30 mouse cellular contexts compared by ENCODE assay signal in the genomic region with DNA sequence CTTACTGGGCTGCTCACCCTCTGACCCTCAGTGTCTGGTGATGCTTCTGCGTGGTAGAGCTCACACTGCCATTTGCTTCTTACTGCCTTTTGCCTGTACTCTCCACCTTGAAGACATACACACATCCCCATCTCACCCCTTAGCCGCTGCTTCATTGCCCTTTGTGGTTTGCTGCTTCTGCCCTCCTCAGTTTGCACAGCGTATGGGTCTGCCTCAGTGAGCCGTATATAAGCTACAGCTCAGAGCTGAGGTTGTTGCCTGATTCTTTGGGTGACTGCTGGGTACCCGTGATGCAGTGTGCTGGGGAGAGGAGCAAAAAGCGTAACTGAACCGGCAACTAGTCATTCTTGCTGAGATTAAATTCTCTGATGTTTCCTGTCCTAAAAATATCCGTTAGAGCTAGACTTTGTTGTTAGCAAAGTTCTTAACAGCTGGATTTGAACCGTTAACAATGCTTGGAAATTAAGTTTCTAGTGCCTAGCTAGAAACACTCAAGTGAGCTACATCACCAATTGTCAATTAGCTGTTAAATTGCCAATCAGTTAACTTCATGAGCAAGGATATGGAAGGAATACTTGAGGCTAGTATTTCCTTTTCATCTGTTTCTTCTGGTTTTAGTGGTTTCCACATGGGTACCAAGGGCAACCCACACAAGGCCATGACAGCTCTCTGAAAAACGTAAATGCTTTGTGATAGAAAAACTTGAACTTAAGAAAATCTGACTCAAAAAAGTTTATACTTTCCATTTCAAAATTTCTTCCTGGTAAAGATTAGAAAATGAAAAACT. TPM values are rescaled to one million over a fixed set of nuclear protein-coding genes. Genes with fewer than 3 reads are reported as not detected.
DNase-seq lines count a peak whose midpoint lies in the region; ATAC-seq and TF ChIP-seq lines count a peak whose summit lies in the region.
"Had no signal": no experiment of that assay in that cellular context is flagged by ENCODE, and none has a peak within 500 bp of the region (broad histone marks: within the 10 kb centered on the region; RNA-seq: fewer than 3 reads in every experiment).

No protein-coding gene starts in this region.

- no peak overlapping the region for H3K27ac ChIP-seq in heart, embryonic 12.5 days (ENCODE audit: poor library complexity, severe bottlenecking)
- no peak overlapping the region for H3K27ac ChIP-seq in hindbrain, embryonic 12.5 days
- no peak overlapping the region for H3K27ac ChIP-seq in layer of hippocampus, adult 2 months
- H3K27ac ChIP-seq: embryonic facial prominence, embryonic 12.5 days; forebrain, embryonic 10.5 days; gastrocnemius, adult 2 months; heart, adult 2 months; kidney, embryonic 15.5 days; liver, embryonic 14.5 days; macrophage had no signal

- no peak for TF ChIP-seq CTCF in layer of hippocampus, adult 2 months (conservative IDR thresholded peaks at IDR 0.05)

- 91% methylated on average over 10 of the region's 10 CpGs for WGBS in heart, embryonic 12.5 days
- WGBS in hindbrain, embryonic 12.5 days = 95% methylated on average over 10 of the region's 10 CpGs

- H3K4me3 ChIP-seq in heart, embryonic 12.5 days = no peak overlapping the region
- no peak overlapping the region for H3K4me3 ChIP-seq in hindbrain, embryonic 12.5 days
- H3K4me3 ChIP-seq in layer of hippocampus, adult 2 months = no peak overlapping the region
- H3K4me3 ChIP-seq: embryonic facial prominence, embryonic 12.5 days; forebrain, embryonic 10.5 days; gastrocnemius, adult 2 months; heart, adult 2 months; kidney, embryonic 15.5 days had no signal

- peaks cover 72% of the 10 kb centered on the region for H3K36me3 ChIP-seq in heart, embryonic 12.5 days
- H3K36me3 ChIP-seq in hindbrain, embryonic 12.5 days = peaks cover 40% of the 10 kb centered on the region

- no peaks in the 10 kb centered on the region for H3K4me1 ChIP-seq in heart, embryonic 12.5 days (replicated peaks)
- H3K4me1 ChIP-seq in hindbrain, embryonic 12.5 days = no peaks in the 10 kb centered on the region
- H3K4me1 ChIP-seq: embryonic facial prominence, embryonic 12.5 days; forebrain, embryonic 10.5 days; kidney, embryonic 15.5 days had no signal

- no peak overlapping the region for H3K9ac ChIP-seq in heart, embryonic 12.5 days
- no peak overlapping the region for H3K9ac ChIP-seq in hindbrain, embryonic 12.5 days
- H3K9ac ChIP-seq: embryonic facial prominence, embryonic 12.5 days; kidney, embryonic 15.5 days; liver, embryonic 14.5 days had no signal

- peak; percentile 84 for DNase-seq in heart, adult 11 months
- peak; percentile 60 for DNase-seq in induced T-regulatory cell, adult 2 months (ENCODE audit: low read depth)
- no peak for DNase-seq in layer of hippocampus, adult 18-20 months (ENCODE audit: low spot score in 2 of 2)
- DNase-seq in layer of hippocampus, adult 2 months (ENCODE audit: low spot score in 2 of 2) = no peak
- DNase-seq: adrenal gland, adult 8-10 months; cerebellum, adult 8-10 months; cerebellum, postnatal 25 days; gastrocnemius, adult 2 months; gastrocnemius, postnatal 36 days; heart, adult 2 months; heart, postnatal 14 days; kidney, adult 18-20 months; kidney, postnatal 36 days; layer of hippocampus, adult 9-11 months; liver; lung, adult 2 months; lung, postnatal 10 days; right cerebral cortex, postnatal 4 days had no signal

- no peak for ATAC-seq in heart, embryonic 12.5 days (ENCODE audit: insufficient number of reproducible peaks, low FRiP score)
- ATAC-seq in CD4-positive, CD25-positive, alpha-beta regulatory T cell, adult 4 months = peak; percentile 70
- 0 out of 2 replicates have a peak, but pooled peaks have one; percentile 39 for ATAC-seq in neutrophil, adult 5-6 weeks (ENCODE audit: extremely low read depth, insufficient number of reproducible peaks, low FRiP score, poor library complexity, severe bottlenecking)
- no peak for ATAC-seq in hindbrain, embryonic 12.5 days (ENCODE audit: low FRiP score)
- ATAC-seq: forebrain, embryonic 16.5 days had no signal

- H3K9me3 ChIP-seq in heart, embryonic 12.5 days (replicated peaks) = no peaks in the 10 kb centered on the region
- no peaks in the 10 kb centered on the region for H3K9me3 ChIP-seq in hindbrain, embryonic 12.5 days (replicated peaks)
- H3K9me3 ChIP-seq: embryonic facial prominence, embryonic 12.5 days; forebrain, embryonic 10.5 days; kidney, embryonic 15.5 days had no signal

- H3K4me2 ChIP-seq in heart, embryonic 12.5 days = no peak overlapping the region
- H3K4me2 ChIP-seq in hindbrain, embryonic 12.5 days (replicated peaks) = no peak overlapping the region
- H3K4me2 ChIP-seq: embryonic facial prominence, embryonic 12.5 days; kidney, embryonic 15.5 days; midbrain, embryonic 11.5 days had no signal

- no peaks in the 10 kb centered on the region for H3K27me3 ChIP-seq in heart, embryonic 12.5 days (replicated peaks)
- H3K27me3 ChIP-seq in hindbrain, embryonic 12.5 days = no peaks in the 10 kb centered on the region
- H3K27me3 ChIP-seq: CH12.LX; embryonic facial prominence, embryonic 12.5 days; kidney, embryonic 15.5 days had no signal

RNA-seq across cellular contexts. Expression of a gene that starts 22.5 kb away (rescaled TPM):
- polyA plus RNA-seq in heart, embryonic 12.5 days (2016; fragmentation: Nextera tagmentation; extraction: Ambion mirVana) = 16.8 and 18.7 TPM in 2 replicates
- polyA plus RNA-seq in CD4-positive, CD25-positive, alpha-beta regulatory T cell, adult 4 months (2017; shearing (Covaris generic)) = 10 to 100 TPM; 15.1 to 18.6 TPM
- 11.9 and 12.0 TPM in 2 replicates for total RNA-seq in neutrophil, adult 5-6 weeks (2017)
- polyA plus RNA-seq in hindbrain, embryonic 12.5 days (2016; fragmentation: Nextera tagmentation; extraction: Ambion mirVana) = 17.7 and 19.6 TPM in 2 replicates
- 10 to 100 TPM; 20.8 to 24.5 TPM for total RNA-seq in layer of hippocampus, adult 18-20 months (2021)
- total RNA-seq in layer of hippocampus, adult 2 months (2021) = 10 to 100 TPM; 24.1 to 25.1 TPM

RNA-seq across cellular contexts. Expression of a gene that starts 35.9 kb away (rescaled TPM):
- polyA plus RNA-seq in heart, embryonic 12.5 days (2016; fragmentation: Nextera tagmentation; extraction: Ambion mirVana) = 0.33 and 0.60 TPM in 2 replicates
- polyA plus RNA-seq in CD4-positive, CD25-positive, alpha-beta regulatory T cell, adult 4 months (2017; shearing (Covaris generic)) = 1 to 10 TPM in 1 of 2 experiments, under 1 TPM in 1; 0.83 to 1.7 TPM
- total RNA-seq in neutrophil, adult 5-6 weeks (2017) = 0.61 TPM in 1 of 2 replicates, not detected in the other
- polyA plus RNA-seq in hindbrain, embryonic 12.5 days (2016; fragmentation: Nextera tagmentation; extraction: Ambion mirVana) = 0.36 and 0.63 TPM in 2 replicates
- total RNA-seq in layer of hippocampus, adult 18-20 months (2021) = 1 to 10 TPM; 1.5 to 2.4 TPM
- 1 to 10 TPM; 2.9 to 3.7 TPM for total RNA-seq in layer of hippocampus, adult 2 months (2021)
- total RNA-seq: gastrocnemius, postnatal 36 days; heart, adult 2 months; heart, postnatal 14 days had no signal
- polyA plus RNA-seq: heart, adult 2 months; macrophage had no signal

RNA-seq across cellular contexts. Expression of a gene that starts 47.8 kb away (rescaled TPM):
- 27.5 and 32.6 TPM in 2 replicates for polyA plus RNA-seq in heart, embryonic 12.5 days (2016; fragmentation: Nextera tagmentation; extraction: Ambion mirVana)
- 1 to 10 TPM; 5.7 to 8.5 TPM for polyA plus RNA-seq in CD4-positive, CD25-positive, alpha-beta regulatory T cell, adult 4 months (2017; shearing (Covaris generic))
- 4.5 TPM in 2 replicates for total RNA-seq in neutrophil, adult 5-6 weeks (2017)
- polyA plus RNA-seq in hindbrain, embryonic 12.5 days (2016; fragmentation: Nextera tagmentation; extraction: Ambion mirVana) = 46.4 and 50.1 TPM in 2 replicates
- total RNA-seq in layer of hippocampus, adult 18-20 months (2021) = under 1 TPM; 0.15 to 0.52 TPM
- total RNA-seq in layer of hippocampus, adult 2 months (2021) = 1 to 10 TPM in 1 of 2 experiments, under 1 TPM in 1; 0.79 to 1.6 TPM

RNA-seq across cellular contexts. Expression of a gene that starts 47.8 kb away (rescaled TPM):
- polyA plus RNA-seq in heart, embryonic 12.5 days (2016; fragmentation: Nextera tagmentation; extraction: Ambion mirVana) = 21.8 and 23.2 TPM in 2 replicates
- 10 to 100 TPM; 25.4 to 31.7 TPM for polyA plus RNA-seq in CD4-positive, CD25-positive, alpha-beta regulatory T cell, adult 4 months (2017; shearing (Covaris generic))
- total RNA-seq in neutrophil, adult 5-6 weeks (2017) = 21.6 and 28.5 TPM in 2 replicates
- polyA plus RNA-seq in hindbrain, embryonic 12.5 days (2016; fragmentation: Nextera tagmentation; extraction: Ambion mirVana) = 30.0 and 31.0 TPM in 2 replicates
- total RNA-seq in layer of hippocampus, adult 18-20 months (2021) = 10 to 100 TPM; 21.8 to 25.0 TPM
- 10 to 100 TPM; 21.2 to 23.6 TPM for total RNA-seq in layer of hippocampus, adult 2 months (2021)

Comparison
In these comparisons a context has a peak if more than half of its experiments do, and no peak if none do; other contexts are left out.
1. DNase-seq: peak in heart, adult 11 months (single experiment) and induced T-regulatory cell, adult 2 months (single experiment); none in layer of hippocampus, adult 18-20 months (0 of 2) and layer of hippocampus, adult 2 months (0 of 2).
2. ATAC-seq: peak in CD4-positive, CD25-positive, alpha-beta regulatory T cell, adult 4 months (single experiment) and neutrophil, adult 5-6 weeks (single experiment); none in heart, embryonic 12.5 days (single experiment) and hindbrain, embryonic 12.5 days (single experiment).